Mouse (Mus musculus) embryo, embryonic 10 days (tissue): ENCODE measurements around the gene Mrps9.
A peak's percentile ranks its signal among the peaks of the same experiment; 100 is the strongest.
"Not testable (repeated sequence)": the region's sequence is repeated elsewhere in the genome, so short reads cannot be mapped to it uniquely, and the experiment has no call there.

Source experiments
- DNase-seq: peaks from one replicate; pipeline ENCODE4 v3.0.0-alpha.2; 2015; ENCODE audit warnings: low spot score

Mrps9 gene

GRCm38 (mm10) chr1:42850663-42851397 is at the start of gene Mrps9:
TSS of gene Mrps9 (plus strand) at chr1:42851233.
- peak; percentile 97 for DNase-seq

GRCm38 (mm10) chr1:42813301-42813845 is 37.7 kb upstream of the Mrps9 start:
- DNase-seq = no peak

GRCm38 (mm10) chr1:42814798-42815619 is 36.0 kb upstream of the Mrps9 start:
- DNase-seq = no peak

GRCm38 (mm10) chr1:42851398-42851767 is 350 bp downstream of the Mrps9 start:
- no peak for DNase-seq

- DNase-seq = peak; percentile 23
Observed at GRCm38 (mm10) chr1:42851810-42852209, 777 bp downstream of the Mrps9 start.

- DNase-seq = no peak
Observed at GRCm38 (mm10) chr1:42864719-42865250, 13.8 kb downstream of the Mrps9 start.

- DNase-seq = no peak
Observed at GRCm38 (mm10) chr1:42865336-42865939, 14.4 kb downstream of the Mrps9 start.

- no peak for DNase-seq
Observed at GRCm38 (mm10) chr1:42865986-42866385, 15.0 kb downstream of the Mrps9 start.

GRCm38 (mm10) chr1:42867188-42867587 is 16.2 kb downstream of the Mrps9 start:
- DNase-seq = no peak

- no peak for DNase-seq
Observed at GRCm38 (mm10) chr1:42874174-42874573, 23.1 kb downstream of the Mrps9 start.

- no peak for DNase-seq
Observed at GRCm38 (mm10) chr1:42875271-42875670, 24.2 kb downstream of the Mrps9 start.

GRCm38 (mm10) chr1:42876463-42877093 is 25.5 kb downstream of the Mrps9 start:
- DNase-seq = no peak

GRCm38 (mm10) chr1:42877264-42877663 is 26.2 kb downstream of the Mrps9 start:
- no peak for DNase-seq

GRCm38 (mm10) chr1:42878851-42879250 is 27.8 kb downstream of the Mrps9 start:
- no peak for DNase-seq

- no peak for DNase-seq
Observed at GRCm38 (mm10) chr1:42882258-42882657, 31.2 kb downstream of the Mrps9 start.

- not testable (repeated sequence) for DNase-seq
Observed at GRCm38 (mm10) chr1:42883418-42883817, 32.4 kb downstream of the Mrps9 start.

GRCm38 (mm10) chr1:42887835-42888234 is 36.8 kb downstream of the Mrps9 start:
- no peak for DNase-seq

- DNase-seq = peak; percentile 16
Observed at GRCm38 (mm10) chr1:42888541-42889349, 37.7 kb downstream of the Mrps9 start.

GRCm38 (mm10) chr1:42889421-42889887 is 38.4 kb downstream of the Mrps9 start:
- peak; percentile 37 for DNase-seq

GRCm38 (mm10) chr1:42894695-42895094 is 43.7 kb downstream of the Mrps9 start:
- no peak for DNase-seq

- no peak for DNase-seq
Observed at GRCm38 (mm10) chr1:42905148-42905547, 54.1 kb downstream of the Mrps9 start.
